Mouse (Mus musculus): ENCODE results near the gene Deaf1. TPM values are rescaled to one million over a fixed set of nuclear protein-coding genes. Genes with fewer than 3 reads are reported as not detected.

Gene Deaf1
- total and polyA plus RNA-seq, 2 experiments from 2014 or later = 218 to 237 TPM

GRCm38 (mm10) chr7:141365049-141365445, 37.6 kb upstream of the Deaf1 start:
- no peaks in the 10 kb centered on the region for H3K9me3 ChIP-seq (ENCODE audit: low read length)
- no peak for ATAC-seq
- H3K4me1 ChIP-seq (ENCODE audit: insufficient read depth, low read length) = no peaks in the 10 kb centered on the region
- no peak overlapping the region for H3K4me3 ChIP-seq (ENCODE audit: low read length)
- H3K36me3 ChIP-seq (ENCODE audit: insufficient read depth, low read length) = no peaks in the 10 kb centered on the region
- H3K4me2 ChIP-seq (ENCODE audit: low read depth, low read length) = no peak overlapping the region
- no peak overlapping the region for H3K9ac ChIP-seq (replicated peaks; ENCODE audit: low read length)
- H3K27me3 ChIP-seq (ENCODE audit: insufficient read depth, low read length) = no peaks in the 10 kb centered on the region
- no peak overlapping the region for H3K27ac ChIP-seq
- WGBS = 66% methylated on average over 3 of the region's 3 CpGs
- TF ChIP-seq CTCF (IDR thresholded peaks at IDR 0.05; ENCODE audit: low read depth) = no peak
- no peak for DNase-seq (ENCODE audit: low spot score)

GRCm38 (mm10) chr7:141364349-141365048, 37.0 kb upstream of the Deaf1 start:
- Histone ChIP-seq H3K9me3 (ENCODE audit: low read length) (no peaks in the 10 kb centered on the region), H3K36me3 (ENCODE audit: insufficient read depth, low read length) (no peaks in the 10 kb centered on the region), H3K4me2 (ENCODE audit: low read depth, low read length) (no peak overlapping the region), H3K27ac (no peak overlapping the region), H3K9ac (replicated peaks; ENCODE audit: low read length) (no peak overlapping the region), H3K4me1 (ENCODE audit: insufficient read depth, low read length) (no peaks in the 10 kb centered on the region), H3K27me3 (ENCODE audit: insufficient read depth, low read length) (no peaks in the 10 kb centered on the region), H3K4me3 (ENCODE audit: low read length) (no peak overlapping the region)
- DNase-seq (ENCODE audit: low spot score) = no peak
- WGBS = 81% methylated on average over 5 of the region's 5 CpGs
- no peak for ATAC-seq
- TF ChIP-seq CTCF (IDR thresholded peaks at IDR 0.05; ENCODE audit: low read depth) = no peak

GRCm38 (mm10) chr7:141363752-141364125, 36.2 kb upstream of the Deaf1 start:
- Histone ChIP-seq H3K9ac (replicated peaks; ENCODE audit: low read length) (no peak overlapping the region), H3K27ac (no peak overlapping the region), H3K9me3 (ENCODE audit: low read length) (no peaks in the 10 kb centered on the region), H3K27me3 (ENCODE audit: insufficient read depth, low read length) (no peaks in the 10 kb centered on the region), H3K4me3 (ENCODE audit: low read length) (no peak overlapping the region), H3K4me2 (ENCODE audit: low read depth, low read length) (no peak overlapping the region), H3K4me1 (ENCODE audit: insufficient read depth, low read length) (no peaks in the 10 kb centered on the region), H3K36me3 (ENCODE audit: insufficient read depth, low read length) (no peaks in the 10 kb centered on the region)
- no peak for TF ChIP-seq CTCF (IDR thresholded peaks at IDR 0.05; ENCODE audit: low read depth)
- ATAC-seq = peak; percentile 28
- DNase-seq (ENCODE audit: low spot score) = no peak
- 63% methylated on average over 2 of the region's 2 CpGs for WGBS

- ATAC-seq (peak; percentile 80), DNase-seq (ENCODE audit: low spot score) (peak; percentile 90)
- peak; percentile 87 for TF ChIP-seq CTCF (IDR thresholded peaks at IDR 0.05; ENCODE audit: low read depth)
- Histone ChIP-seq H3K27ac (no peak overlapping the region), H3K4me3 (ENCODE audit: low read length) (no peak overlapping the region), H3K9me3 (ENCODE audit: low read length) (no peaks in the 10 kb centered on the region), H3K27me3 (ENCODE audit: insufficient read depth, low read length) (no peaks in the 10 kb centered on the region), H3K4me2 (ENCODE audit: low read depth, low read length) (no peak overlapping the region), H3K4me1 (ENCODE audit: insufficient read depth, low read length) (no peaks in the 10 kb centered on the region), H3K36me3 (ENCODE audit: insufficient read depth, low read length) (no peaks in the 10 kb centered on the region), H3K9ac (replicated peaks; ENCODE audit: low read length) (no peak overlapping the region)
- WGBS = 58% methylated on average over 4 of the region's 4 CpGs
Measured at GRCm38 (mm10) chr7:141363106-141363751, 35.7 kb upstream of the Deaf1 start.

GRCm38 (mm10) chr7:141361510-141361909, 34.0 kb upstream of the Deaf1 start:
- ATAC-seq = no peak

GRCm38 (mm10) chr7:141356971-141357370, 29.5 kb upstream of the Deaf1 start:
- no peak overlapping the region for H3K27ac ChIP-seq
- no peak for TF ChIP-seq CTCF (IDR thresholded peaks at IDR 0.05; ENCODE audit: low read depth)
- H3K4me3 ChIP-seq (ENCODE audit: low read length) = no peak overlapping the region
- ATAC-seq (no peak), DNase-seq (ENCODE audit: low spot score) (no peak)
- H3K4me2 ChIP-seq (ENCODE audit: low read depth, low read length) = no peak overlapping the region
- H3K27me3 ChIP-seq (ENCODE audit: insufficient read depth, low read length) = no peaks in the 10 kb centered on the region
- peaks cover 13% of the 10 kb centered on the region for H3K4me1 ChIP-seq (ENCODE audit: insufficient read depth, low read length)
- H3K36me3 ChIP-seq (ENCODE audit: insufficient read depth, low read length) = no peaks in the 10 kb centered on the region
- 69% methylated on average over 14 of the region's 14 CpGs for WGBS
- H3K9ac ChIP-seq (replicated peaks; ENCODE audit: low read length) = no peak overlapping the region
- no peaks in the 10 kb centered on the region for H3K9me3 ChIP-seq (ENCODE audit: low read length)

More at GRCm38 (mm10) chr7:141361510-141361909, 34.0 kb upstream of the Deaf1 start:
- H3K9me3 ChIP-seq (ENCODE audit: low read length) = no peaks in the 10 kb centered on the region
- DNase-seq (ENCODE audit: low spot score) = peak; percentile 8
- no peaks in the 10 kb centered on the region for H3K36me3 ChIP-seq (ENCODE audit: insufficient read depth, low read length)
- no peak overlapping the region for H3K27ac ChIP-seq
- H3K9ac ChIP-seq (replicated peaks; ENCODE audit: low read length) = no peak overlapping the region
- 20% methylated on average over 24 of the region's 24 CpGs for WGBS
- H3K4me2 ChIP-seq (ENCODE audit: low read depth, low read length) = no peak overlapping the region
- no peaks in the 10 kb centered on the region for H3K27me3 ChIP-seq (ENCODE audit: insufficient read depth, low read length)
- no peak overlapping the region for H3K4me3 ChIP-seq (ENCODE audit: low read length)
- TF ChIP-seq CTCF (IDR thresholded peaks at IDR 0.05; ENCODE audit: low read depth) = no peak
- H3K4me1 ChIP-seq (ENCODE audit: insufficient read depth, low read length) = no peaks in the 10 kb centered on the region
